Mouse (Mus musculus) thymus, postnatal 0 days (tissue): ENCODE results near the gene Ntf3. TPM values are rescaled to one million over a fixed set of nuclear protein-coding genes. Genes with fewer than 3 reads are reported as not detected.

Source experiments
- DNase-seq: peaks from one replicate; pipeline ENCODE4 v3.0.0-alpha.2; 2015; ENCODE audit warnings: low spot score
- polyA plus RNA-seq: library from polyadenylated mRNA; unstranded; fragments of >200 nt; fragmentation: Nextera tagmentation; extraction: Ambion mirVana; gene quantifications from 2 replicates; pipeline ENCODE4 v1.2.1, GENCODE M21; 2015

The Ntf3 gene
- polyA plus RNA-seq, 1 experiment from 2014 or later: 0.20 TPM

DNA sequence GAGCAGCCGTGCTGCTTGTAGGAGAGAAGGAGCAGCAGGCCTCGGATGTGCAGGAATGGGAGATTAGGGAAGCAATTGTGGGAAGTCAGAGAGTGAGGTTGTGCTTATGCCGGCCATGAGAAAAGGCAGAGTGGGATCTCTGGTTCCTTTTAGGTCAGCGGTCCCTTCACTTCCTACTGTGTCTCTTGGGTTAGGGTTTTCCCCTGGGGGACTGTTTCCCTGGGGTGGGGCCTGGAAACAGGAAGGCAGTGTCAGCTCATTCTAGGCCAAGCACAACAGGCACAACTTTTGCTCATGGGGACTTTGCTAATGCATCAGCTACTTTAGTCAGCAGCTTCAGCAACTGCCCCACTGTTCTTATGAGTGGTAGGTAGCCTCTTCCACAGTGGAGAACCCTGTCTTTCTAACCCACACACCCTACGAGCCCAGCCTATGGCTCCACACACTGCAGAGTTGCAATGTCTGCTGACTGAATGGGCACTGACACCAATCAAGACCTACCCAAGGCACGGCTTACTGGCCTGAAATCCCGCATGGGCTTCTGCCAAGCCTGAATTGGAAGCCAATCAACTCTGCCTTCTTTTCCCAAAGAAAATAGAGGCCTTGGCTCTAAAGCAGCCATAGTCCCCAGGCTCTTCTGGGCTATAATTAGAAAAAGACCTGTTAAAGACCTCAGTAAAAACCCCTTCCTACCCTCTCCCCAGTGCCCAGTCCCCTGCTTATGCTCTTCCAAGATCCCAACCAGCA lies 60.5 kb downstream of the Ntf3 start:
- no peak for DNase-seq

DNA sequence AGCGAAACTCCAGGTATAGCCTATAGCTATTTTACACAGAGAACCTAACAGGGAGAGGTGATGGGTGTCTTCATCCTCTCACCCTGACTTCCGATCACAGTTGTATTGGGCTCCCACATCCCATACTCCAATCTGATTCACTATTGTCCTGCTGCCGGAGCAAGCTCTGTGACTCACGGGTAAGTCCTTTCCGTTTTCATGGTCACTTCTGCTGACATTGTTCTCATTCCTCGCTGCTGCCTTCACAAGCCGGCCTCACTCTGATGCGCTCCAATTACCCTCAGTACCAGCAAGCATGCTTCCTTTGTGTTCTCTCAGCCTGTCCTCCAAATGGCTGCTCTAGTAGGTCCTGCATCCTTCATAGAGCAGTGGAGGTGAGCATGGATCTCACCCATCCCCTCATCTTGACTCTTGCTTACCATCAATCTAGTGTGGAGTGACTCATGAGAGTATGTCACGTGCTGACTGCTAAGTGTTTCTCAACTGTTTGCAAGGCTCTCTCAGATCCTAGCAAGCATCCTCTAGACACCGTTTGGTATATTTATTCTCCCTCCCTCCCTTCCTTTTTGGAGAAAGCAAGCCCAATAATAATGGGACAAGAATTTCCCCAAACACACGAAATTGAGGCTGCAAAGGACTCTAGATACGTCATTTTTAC lies 61.5 kb downstream of the Ntf3 start:
- DNase-seq: no peak

GRCm38 (mm10) chr6:126102571-126102970 lies 64.1 kb downstream of the Ntf3 start:
- DNase-seq: no peak

- DNase-seq: no peak
Measured at GRCm38 (mm10) chr6:126102007-126102406, 64.7 kb downstream of the Ntf3 start.

DNA sequence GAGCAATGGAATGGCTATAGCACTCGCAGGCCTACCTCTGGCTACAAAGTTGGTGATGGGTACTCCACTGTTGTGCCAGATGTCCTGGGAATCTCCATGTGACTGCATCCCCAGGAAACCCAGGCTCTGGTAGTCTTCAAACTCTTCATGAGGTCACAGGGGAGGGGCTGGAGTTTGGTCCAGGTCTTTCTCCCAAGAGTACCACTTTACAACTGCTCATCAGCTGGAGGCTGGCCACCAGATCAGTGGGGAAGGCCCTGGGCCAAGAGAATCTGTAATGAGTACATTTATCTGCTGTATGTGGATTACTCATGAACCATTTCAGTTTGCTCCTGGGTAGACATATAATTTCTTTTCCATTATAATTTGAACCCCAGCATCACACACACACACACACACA lies 66.1 kb downstream of the Ntf3 start:
- no peak for DNase-seq

DNA sequence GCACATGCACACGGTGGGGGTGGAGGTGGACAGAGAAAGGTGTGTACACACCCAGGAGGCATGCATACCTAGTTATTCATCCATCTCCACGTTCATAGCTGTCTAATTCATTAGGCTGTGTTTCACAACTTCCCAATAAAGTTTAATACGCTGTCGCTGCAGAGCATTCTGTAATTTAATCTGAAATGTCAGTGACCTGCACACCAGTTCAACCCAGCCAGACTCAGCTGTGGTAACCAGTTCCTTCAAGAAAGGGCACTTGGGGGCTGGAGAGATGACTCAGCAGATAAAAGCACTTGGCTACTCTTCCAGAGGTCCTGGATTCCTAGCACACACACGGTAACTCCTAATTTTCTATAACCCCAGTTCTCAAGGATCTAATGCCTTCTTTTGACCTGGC lies 69.2 kb downstream of the Ntf3 start:
- no peak for DNase-seq

DNA sequence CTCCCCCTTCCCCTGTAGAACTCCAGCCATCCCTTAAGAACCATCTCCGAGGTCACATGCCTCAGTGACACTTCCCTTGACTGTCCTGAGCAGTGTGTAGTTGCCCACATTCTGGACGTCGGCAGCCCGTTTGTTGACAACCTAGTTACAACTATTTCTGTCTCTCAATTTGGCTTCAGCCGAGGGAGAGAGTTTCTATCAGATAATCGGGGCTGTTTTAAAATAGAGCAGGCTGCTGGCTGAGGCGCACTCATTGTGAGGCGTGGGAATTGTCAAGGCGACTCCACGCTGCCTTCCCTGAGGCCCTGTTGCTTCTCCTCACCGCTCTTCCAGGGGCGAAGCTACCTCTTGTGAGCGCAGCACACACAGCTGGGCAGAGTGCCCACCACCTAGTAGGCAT lies 70.6 kb downstream of the Ntf3 start:
- DNase-seq: no peak

GRCm38 (mm10) chr6:126095041-126095440 lies 71.7 kb downstream of the Ntf3 start:
- no peak for DNase-seq

GRCm38 (mm10) chr6:126092026-126092425 lies 74.7 kb downstream of the Ntf3 start:
- DNase-seq: no peak

DNA sequence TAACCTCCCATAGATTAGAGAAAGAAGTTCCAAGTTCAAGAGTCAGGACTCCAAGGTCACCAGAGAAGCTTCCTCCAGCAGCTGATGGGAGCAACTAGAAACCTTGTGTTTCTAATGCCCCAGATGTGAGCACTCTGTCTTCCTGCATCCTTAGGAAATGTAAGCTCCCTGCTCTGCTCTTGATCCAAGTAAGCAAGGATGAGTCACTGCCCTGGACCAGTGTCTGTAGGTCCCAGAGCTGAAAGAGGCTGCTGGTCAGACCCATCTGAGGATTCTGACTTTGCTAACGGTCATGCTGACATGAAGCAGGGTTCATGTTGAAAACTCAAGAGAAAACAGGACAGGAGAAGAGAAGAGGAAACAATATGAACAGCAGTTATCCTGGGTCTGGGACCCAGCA lies 76.6 kb downstream of the Ntf3 start:
- no peak for DNase-seq

- DNase-seq: no peak
Measured at GRCm38 (mm10) chr6:126088489-126089265, 78.0 kb downstream of the Ntf3 start.

GRCm38 (mm10) chr6:126086321-126086950 lies 80.3 kb downstream of the Ntf3 start:
- DNase-seq: no peak

DNA sequence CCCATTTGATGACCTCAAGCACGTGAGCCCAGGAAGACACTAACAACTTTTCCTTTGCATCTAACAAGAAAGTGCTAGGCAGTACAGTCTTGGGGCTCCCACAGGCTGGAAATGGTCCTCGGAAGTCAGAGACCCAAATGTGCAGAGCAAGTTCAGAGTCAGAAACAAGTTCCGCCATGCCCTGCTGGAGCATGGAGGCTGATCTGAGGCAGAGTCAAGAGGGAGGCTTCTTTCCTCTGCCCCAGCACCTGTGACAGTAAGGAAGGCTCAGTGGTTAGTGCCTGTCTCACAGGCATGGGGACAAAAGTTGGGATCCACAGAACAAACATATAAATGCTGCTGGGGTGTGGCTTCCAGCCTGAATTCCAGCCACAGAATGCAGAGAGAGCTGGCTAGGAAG lies 86.2 kb downstream of the Ntf3 start:
- no peak for DNase-seq

GRCm38 (mm10) chr6:126057706-126058105 lies 109.0 kb downstream of the Ntf3 start:
- DNase-seq: no peak

DNA sequence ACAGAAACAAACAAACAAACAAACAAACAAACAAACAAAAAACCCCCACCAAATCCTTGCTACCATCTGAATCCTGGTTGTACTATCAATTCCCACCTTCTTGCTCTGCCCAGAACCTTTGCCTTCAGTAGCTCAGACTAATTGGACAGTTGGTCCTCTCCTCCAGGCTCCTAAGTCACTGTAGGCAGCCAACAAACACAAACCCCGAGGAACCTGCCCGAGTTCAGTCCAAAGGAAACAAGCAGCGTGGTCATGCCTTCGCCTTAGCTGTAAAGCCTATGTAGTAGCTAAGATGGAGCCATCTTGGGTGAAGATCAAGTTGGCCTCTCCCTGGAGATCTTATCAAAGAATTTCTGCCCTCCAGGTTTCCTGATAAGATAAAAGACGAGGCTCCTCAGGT lies 113.6 kb downstream of the Ntf3 start:
- no peak for DNase-seq
